Mouse (Mus musculus) liver, embryonic 14.5 days (tissue): ENCODE measurements around the gene Egfl7. TPM values are rescaled to one million over a fixed set of nuclear protein-coding genes. Genes with fewer than 3 reads are reported as not detected.

Experiments
- ATAC-seq: fragments of 200-750 bp; cut with Nextera tagmentation; 2 replicates; pipeline ENCODE4 v1.8.0; 2017; ENCODE audit warnings: moderate number of reproducible peaks, mild to moderate bottlenecking, moderate library complexity; ENCODE audit not compliant: insufficient read depth
- DNase-seq, 3 experiments: peaks; one replicate each; pipeline ENCODE4 v3.0.0-alpha.2; 2012 to 2013; ENCODE audit warnings: low read depth in 3 of 3, low spot score in 3 of 3
- H3K27ac ChIP-seq: fragments of 300-500 bp; sonication (generic); 2 replicates; pipeline ENCODE4 v1.5.1; 2014; ENCODE audit warnings: moderate library complexity, mild to moderate bottlenecking, control low read depth, inconsistent platforms
- H3K27me3 ChIP-seq: fragments of 300-500 bp; sonication (generic); 2 replicates; pipeline ENCODE4 v1.6.1; 2014; ENCODE audit warnings: mild to moderate bottlenecking, low read length, moderate library complexity; ENCODE audit not compliant: control insufficient read depth, insufficient read depth
- H3K36me3 ChIP-seq: fragments of 300-500 bp; sonication (generic); replicated peaks from 2 replicates; pipeline ENCODE4 v1.6.1; 2014; ENCODE audit warnings: low read depth; ENCODE audit not compliant: control insufficient read depth, insufficient read depth
- H3K4me1 ChIP-seq, 2 experiments: fragments of 200-500 bp in 1 of 2; fragments of 300-500 bp in 1 of 2; sonication (generic) in 1 of 2; replicated peaks; 2 replicates each; pipeline ENCODE4 v1.6.1; 2012 to 2014; ENCODE audit warnings: antibody characterized with exemption in 1 of 2, inconsistent platforms in 1 of 2, low read length in 1 of 2; ENCODE audit not compliant: control insufficient read depth in 2 of 2, insufficient read depth in 2 of 2
- H3K4me2 ChIP-seq: fragments of 300-500 bp; sonication (generic); 2 replicates; pipeline ENCODE4 v1.6.1; 2014; ENCODE audit warnings: low read depth, mild to moderate bottlenecking, control low read depth, moderate library complexity
- H3K4me3 ChIP-seq, 2 experiments: fragments of 200-500 bp in 1 of 2; fragments of 300-500 bp in 1 of 2; sonication (generic) in 1 of 2; 2 replicates each; pipeline ENCODE4 v1.5.1; 2012 to 2014; ENCODE audit warnings: low read depth in 2 of 2, low read length in 2 of 2, mild to moderate bottlenecking in 2 of 2, control low read depth in 1 of 2, inconsistent platforms in 1 of 2, moderate library complexity in 1 of 2; ENCODE audit not compliant: insufficient read depth in 1 of 2
- H3K9ac ChIP-seq: fragments of 300-500 bp; sonication (generic); replicated peaks from 2 replicates; pipeline ENCODE4 v1.6.1; 2014; ENCODE audit warnings: mild to moderate bottlenecking, control low read depth, moderate library complexity
- H3K9me3 ChIP-seq: fragments of 300-500 bp; sonication (generic); 2 replicates; pipeline ENCODE4 v1.6.1; 2016; ENCODE audit warnings: low read length, mixed read lengths; ENCODE audit not compliant: control insufficient read depth
- CTCF ChIP-seq: IDR thresholded peaks from 2 replicates; pipeline ENCODE4 v1.5.1; 2016; ENCODE audit warnings: antibody characterized with exemption, low read depth, control low read depth
- EP300 ChIP-seq: IDR thresholded peaks from 2 replicates; pipeline ENCODE4 v1.6.1; 2016; ENCODE audit warnings: antibody characterized with exemption, low read depth
- WGBS: fragments of 180-500 bp; shearing (Covaris S2); extraction: QIAGEN DNeasy Blood & Tissue Kit; methylation state at CpG from one replicate; pipeline ENCODE4 v1.1.7; 2014; ENCODE audit not compliant: insufficient replicate concordance; 5-methylcytosine and 5-hydroxymethylcytosine counted together
- polyA plus RNA-seq, 2 experiments: library from polyadenylated mRNA; depleted of rRNA in 1 of 2; stranded (reverse) in 1 of 2; unstranded in 1 of 2; fragments of >200 nt; fragmentation: Nextera tagmentation in 1 of 2; extraction: Ambion mirVana in 1 of 2; gene quantifications; 2 replicates each; pipeline versions ENCODE4 v1.2.1 to v1.2.3; 2012 to 2014

Gene Egfl7
- polyA plus RNA-seq, 2 experiments: 47.6 to 68.0 TPM

DNA sequence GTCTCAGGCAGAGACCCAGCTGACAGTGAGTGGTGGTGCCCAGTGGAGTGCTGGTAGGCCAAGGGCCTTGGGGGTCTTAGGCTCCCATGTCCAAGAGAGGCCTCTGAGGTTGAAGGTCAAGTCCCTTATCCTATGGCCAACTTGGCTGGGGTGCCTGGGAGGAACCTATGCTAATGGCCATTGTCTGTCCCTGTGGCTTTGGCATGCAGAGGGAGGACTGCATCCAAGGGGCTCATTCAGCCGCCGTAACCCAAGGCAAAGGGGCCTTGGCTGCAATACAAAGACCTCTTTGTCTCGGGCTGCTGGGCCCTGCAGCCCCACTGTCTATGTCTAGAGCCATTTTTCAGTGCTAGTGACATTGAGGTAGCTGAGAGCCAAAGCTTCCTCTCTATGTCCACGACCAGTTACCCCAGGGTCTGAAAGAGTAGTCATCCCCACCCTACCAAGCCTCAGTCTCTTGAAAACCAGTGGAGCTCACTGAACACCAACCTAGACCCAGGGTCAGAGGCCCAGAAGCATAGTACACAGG is 44.2 kb upstream of the Egfl7 start:
- ATAC-seq: no peak
- no peak overlapping the region for H3K9ac ChIP-seq

GRCm38 (mm10) chr2:26539516-26539915 is 40.3 kb upstream of the Egfl7 start:
- TF ChIP-seq CTCF (no peak), EP300 (no peak)
- whole genome bisulfite sequencing: 44% methylated on average over 2 of the region's 2 CpGs

More for the DNA sequence above, 44.2 kb upstream of the Egfl7 start:
- Histone ChIP-seq H3K9me3 (no peaks in the 10 kb centered on the region), H3K4me3 (no peak overlapping the region), H3K27ac (no peak overlapping the region), H3K27me3 (no peaks in the 10 kb centered on the region), H3K4me2 (no peak overlapping the region), H3K36me3 (no peaks in the 10 kb centered on the region), H3K4me1 (no peaks in the 10 kb centered on the region)
- TF ChIP-seq EP300 (no peak), CTCF (no peak)
- no peak for DNase-seq
- 62% methylated on average over 4 of the region's 4 CpGs for WGBS

GRCm38 (mm10) chr2:26540721-26541120 is 39.1 kb upstream of the Egfl7 start:
- H3K4me1 ChIP-seq: peaks cover 0 to 2% of the 10 kb centered on the region in 2 experiments; a peak in 2 of 4 replicates
- TF ChIP-seq EP300: no peak
- no peak for TF ChIP-seq CTCF
- no peak for DNase-seq
- no peaks in the 10 kb centered on the region for H3K27me3 ChIP-seq
- H3K4me3 ChIP-seq: no peak overlapping the region
- no peak overlapping the region for H3K4me2 ChIP-seq
- no peak overlapping the region for H3K27ac ChIP-seq
- no peak for ATAC-seq
- WGBS: 53% methylated on average over 7 of the region's 7 CpGs
- H3K36me3 ChIP-seq: no peaks in the 10 kb centered on the region
- H3K9ac ChIP-seq: no peak overlapping the region
- H3K9me3 ChIP-seq: no peaks in the 10 kb centered on the region

More at GRCm38 (mm10) chr2:26539516-26539915, 40.3 kb upstream of the Egfl7 start:
- ATAC-seq: no peak
- Histone ChIP-seq H3K4me3 (no peak overlapping the region), H3K9me3 (no peaks in the 10 kb centered on the region), H3K27me3 (no peaks in the 10 kb centered on the region), H3K27ac (no peak overlapping the region), H3K9ac (no peak overlapping the region), H3K4me2 (no peak overlapping the region), H3K36me3 (no peaks in the 10 kb centered on the region), H3K4me1 (peaks cover 0 to 2% of the 10 kb centered on the region in 2 experiments; a peak in 2 of 4 replicates)
- no peak for DNase-seq

- ATAC-seq (no peak), DNase-seq (no peak)
- H3K9ac ChIP-seq: no peak overlapping the region
- H3K4me1 ChIP-seq: peaks cover 0 to 2% of the 10 kb centered on the region in 2 experiments; a peak in 2 of 4 replicates
- H3K27me3 ChIP-seq: no peaks in the 10 kb centered on the region
- H3K9me3 ChIP-seq: no peaks in the 10 kb centered on the region
- H3K27ac ChIP-seq: no peak overlapping the region
- no peaks in the 10 kb centered on the region for H3K36me3 ChIP-seq
- 52% methylated on average over 9 of the region's 9 CpGs for WGBS
- no peak overlapping the region for H3K4me2 ChIP-seq
- no peak overlapping the region for H3K4me3 ChIP-seq
- no peak for TF ChIP-seq EP300
- no peak for TF ChIP-seq CTCF
Observed at GRCm38 (mm10) chr2:26541258-26541910, 38.4 kb upstream of the Egfl7 start.

DNA sequence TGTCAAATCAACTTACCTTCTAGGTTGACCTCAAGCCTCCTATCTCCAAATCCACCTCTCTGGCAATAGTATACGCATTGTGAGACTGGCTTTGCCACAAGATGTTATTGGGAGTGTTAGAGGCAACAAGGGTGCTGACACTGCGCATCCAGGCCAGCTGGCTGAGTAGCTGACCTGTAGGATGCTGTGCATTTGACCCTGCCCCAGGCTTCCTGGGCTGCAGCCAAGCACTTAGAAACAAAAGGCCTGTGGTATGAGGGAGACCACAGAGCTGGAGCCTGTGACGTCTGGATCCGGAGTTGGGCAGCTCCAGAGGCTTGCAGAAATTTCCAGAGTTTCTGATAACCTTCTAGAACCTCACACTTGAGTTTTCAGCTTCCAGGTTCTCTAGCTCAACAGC is 36.7 kb upstream of the Egfl7 start:
- 47% methylated on average over 4 of the region's 4 CpGs for WGBS
- no peaks in the 10 kb centered on the region for H3K36me3 ChIP-seq
- peaks cover 0 to 2% of the 10 kb centered on the region in 2 experiments; a peak in 2 of 4 replicates for H3K4me1 ChIP-seq
- TF ChIP-seq EP300: no peak
- H3K9me3 ChIP-seq: no peaks in the 10 kb centered on the region
- H3K27ac ChIP-seq: no peak overlapping the region
- DNase-seq (no peak), ATAC-seq (no peak)
- no peak overlapping the region for H3K4me3 ChIP-seq
- H3K9ac ChIP-seq: no peak overlapping the region
- H3K27me3 ChIP-seq: no peaks in the 10 kb centered on the region
- H3K4me2 ChIP-seq: no peak overlapping the region
